Mouse (Mus musculus) stomach, embryonic 16.5 days (tissue): ENCODE measurements around the gene Adk. TPM values are rescaled to one million over a fixed set of nuclear protein-coding genes. Genes with fewer than 3 reads are reported as not detected.
A peak's percentile ranks its signal among the peaks of the same experiment; 100 is the strongest.
"Not testable (repeated sequence)": the region's sequence is repeated elsewhere in the genome, so short reads cannot be mapped to it uniquely, and the experiment has no call there.

ENCODE experiments used
- ATAC-seq: fragments of 200-750 bp; cut with Nextera tagmentation; 2 replicates; pipeline ENCODE4 v1.8.0; 2017; ENCODE audit warnings: moderate number of reproducible peaks, moderate TSS enrichment; ENCODE audit not compliant: insufficient read depth, low FRiP score
- H3K27ac ChIP-seq: fragments of 300-500 bp; sonication (generic); 2 replicates; pipeline ENCODE4 v1.5.1; 2014; ENCODE audit warnings: low read length
- H3K27me3 ChIP-seq: fragments of 300-500 bp; sonication (generic); 2 replicates; pipeline ENCODE4 v1.6.1; 2014; ENCODE audit warnings: low read length, control low read depth, mixed read lengths; ENCODE audit not compliant: control insufficient read depth, insufficient read depth
- H3K36me3 ChIP-seq: fragments of 300-500 bp; sonication (generic); 2 replicates; pipeline ENCODE4 v1.6.1; 2014; ENCODE audit warnings: low read length; ENCODE audit not compliant: control insufficient read depth, insufficient read depth
- H3K4me1 ChIP-seq: fragments of 300-500 bp; sonication (generic); 2 replicates; pipeline ENCODE4 v1.6.1; 2014; ENCODE audit warnings: low read length, control low read depth, mixed read lengths; ENCODE audit not compliant: control insufficient read depth, insufficient read depth
- H3K4me2 ChIP-seq: fragments of 300-500 bp; sonication (generic); 2 replicates; pipeline ENCODE4 v1.6.1; 2014; ENCODE audit warnings: low read depth, low read length, mixed read lengths
- H3K4me3 ChIP-seq: fragments of 300-500 bp; sonication (generic); replicated peaks from 2 replicates; pipeline ENCODE4 v1.5.1; 2014; ENCODE audit warnings: mild to moderate bottlenecking, low read length
- H3K9ac ChIP-seq: fragments of 300-500 bp; sonication (generic); 2 replicates; pipeline ENCODE4 v1.6.1; 2014; ENCODE audit warnings: low read length
- H3K9me3 ChIP-seq: fragments of 300-500 bp; sonication (generic); replicated peaks from 2 replicates; pipeline ENCODE4 v1.6.1; 2016; ENCODE audit warnings: low read length, control low read depth; ENCODE audit not compliant: control insufficient read depth
- WGBS: fragments of 180-500 bp; shearing (Covaris S2); extraction: QIAGEN DNeasy Blood & Tissue Kit; methylation state at CpG from one replicate; pipeline ENCODE4 v1.1.7; 2014; 5-methylcytosine and 5-hydroxymethylcytosine counted together
- polyA plus RNA-seq: library from polyadenylated mRNA; unstranded; fragments of >200 nt; fragmentation: Nextera tagmentation; extraction: Ambion mirVana; gene quantifications from 2 replicates; pipeline ENCODE4 v1.2.1, GENCODE M21; 2015

Adk gene
- polyA plus RNA-seq, 1 experiment from 2014 or later: 151 TPM

GRCm38 (mm10) chr14:21481231-21481630 is 428.9 kb downstream of the Adk start, which contains the start of gene Kat6b:
Gene Kat6b (plus strand): TSS chr14:21481434.
- Histone ChIP-seq H3K4me3 (no peak within 1 kb of the TSS), H3K36me3 (no peaks in the 10 kb centered on the region), H3K27ac (no peak within 1 kb of the TSS), H3K4me2 (no peak within 1 kb of the TSS), H3K4me1 (no peaks in the 10 kb centered on the region), H3K9me3 (no peaks in the 10 kb centered on the region), H3K27me3 (no peaks in the 10 kb centered on the region), H3K9ac (no peak within 1 kb of the TSS)
- ATAC-seq: no peak
- WGBS: 91% methylated on average over 7 of the region's 7 CpGs

- Histone ChIP-seq H3K9me3 (no peaks in the 10 kb centered on the region), H3K4me3 (no peak overlapping the region), H3K4me1 (no peaks in the 10 kb centered on the region), H3K9ac (no peak overlapping the region), H3K4me2 (no peak overlapping the region), H3K27ac (no peak overlapping the region), H3K36me3 (no peaks in the 10 kb centered on the region), H3K27me3 (no peaks in the 10 kb centered on the region)
- WGBS: 76% methylated on average over 2 of the region's 2 CpGs
- ATAC-seq: no peak
These were observed 431.8 kb downstream of the Adk start for GRCm38 (mm10) chr14:21484199-21484598.

GRCm38 (mm10) chr14:21484693-21485092 is 432.3 kb downstream of the Adk start:
- no peaks in the 10 kb centered on the region for H3K9me3 ChIP-seq
- no peak overlapping the region for H3K4me2 ChIP-seq
- H3K27me3 ChIP-seq: no peaks in the 10 kb centered on the region
- no peak overlapping the region for H3K4me3 ChIP-seq
- H3K4me1 ChIP-seq: no peaks in the 10 kb centered on the region
- ATAC-seq: peak; percentile 76; the same call in 1 of the 2 replicates
- H3K27ac ChIP-seq: no peak overlapping the region
- WGBS: 85% methylated on average over 10 of the region's 10 CpGs
- H3K9ac ChIP-seq: no peak overlapping the region
- no peaks in the 10 kb centered on the region for H3K36me3 ChIP-seq

DNA sequence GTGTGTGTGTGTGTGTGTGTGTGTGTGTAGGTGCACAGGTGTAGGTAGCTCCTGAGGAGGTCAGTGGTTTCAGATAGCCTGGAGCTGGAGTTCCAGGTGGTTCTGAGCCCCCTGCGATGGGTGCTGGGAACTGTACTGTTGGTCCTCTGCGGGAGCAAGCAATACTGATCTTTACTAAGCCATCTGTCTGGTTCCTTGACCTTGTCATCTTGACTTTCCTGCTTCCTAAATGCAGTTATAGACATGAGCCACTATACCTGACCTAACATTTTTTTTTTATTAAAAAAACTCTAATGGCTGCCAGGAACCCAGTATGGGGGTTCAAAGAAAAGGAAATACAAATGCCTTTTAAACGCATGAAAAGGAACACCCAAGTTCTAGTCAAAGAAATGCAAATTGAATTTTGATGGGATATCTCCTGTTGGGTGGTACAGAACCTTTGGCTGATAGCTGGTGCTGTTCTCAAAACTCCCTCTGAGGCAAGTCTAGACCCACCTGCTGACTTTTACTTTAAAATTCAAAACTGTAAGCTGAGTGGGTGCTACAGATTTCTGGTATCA is 433.7 kb downstream of the Adk start:
- no peaks in the 10 kb centered on the region for H3K27me3 ChIP-seq
- ATAC-seq: no peak
- no peak overlapping the region for H3K4me3 ChIP-seq
- H3K4me1 ChIP-seq: no peaks in the 10 kb centered on the region
- H3K27ac ChIP-seq: no peak overlapping the region
- H3K9ac ChIP-seq: no peak overlapping the region
- no peaks in the 10 kb centered on the region for H3K9me3 ChIP-seq
- no peaks in the 10 kb centered on the region for H3K36me3 ChIP-seq
- no peak overlapping the region for H3K4me2 ChIP-seq
- 87% methylated on average over 3 of the region's 3 CpGs for WGBS

- ATAC-seq: not testable (repeated sequence)
- WGBS: 90% methylated on average over 2 of the region's 2 CpGs
These were observed 434.8 kb downstream of the Adk start for GRCm38 (mm10) chr14:21487135-21487534.

DNA sequence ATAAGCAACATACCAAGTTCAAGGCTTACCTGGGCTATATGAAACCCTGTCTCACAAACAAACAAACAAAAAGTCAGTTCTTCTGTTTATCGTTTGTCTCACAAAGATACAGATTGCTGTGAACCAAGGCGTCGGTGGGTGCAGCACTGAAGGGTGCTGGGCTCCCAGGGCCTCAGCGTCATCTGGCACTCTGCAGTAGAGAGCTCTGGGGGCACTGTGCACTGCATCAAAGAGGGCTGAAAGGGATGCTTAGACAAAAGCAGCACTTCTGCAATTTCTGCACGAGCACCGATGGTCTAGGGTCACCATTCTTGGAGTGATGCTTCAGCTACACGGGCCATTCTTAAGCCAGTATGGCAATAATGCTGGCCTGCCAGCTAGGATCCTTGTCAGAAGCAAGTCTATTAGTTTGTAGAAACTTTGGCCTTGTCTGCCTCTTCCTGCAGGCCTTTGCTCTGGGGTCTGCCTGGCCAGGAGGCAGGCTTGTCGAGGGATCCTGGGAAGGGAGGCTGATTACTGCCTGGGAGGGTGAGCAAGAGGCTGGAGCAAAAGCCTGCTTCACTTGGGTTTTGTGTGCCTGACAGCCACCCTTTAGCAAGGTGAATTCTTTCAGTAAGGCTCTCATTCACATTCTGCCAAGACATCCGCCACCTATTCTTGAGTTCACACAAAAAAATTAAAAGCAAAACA is 436.2 kb downstream of the Adk start:
- H3K4me2 ChIP-seq, H3K9me3 ChIP-seq, H3K36me3 ChIP-seq, H3K4me3 ChIP-seq, ATAC-seq, H3K9ac ChIP-seq, H3K27me3 ChIP-seq, H3K4me1 ChIP-seq, H3K27ac ChIP-seq: not testable (repeated sequence)
- 80% methylated on average over 8 of the region's 9 CpGs for WGBS

More at GRCm38 (mm10) chr14:21487135-21487534, 434.8 kb downstream of the Adk start:
- not testable (repeated sequence) for H3K9me3 ChIP-seq, H3K9ac ChIP-seq, H3K27me3 ChIP-seq, H3K27ac ChIP-seq, H3K4me1 ChIP-seq, H3K4me3 ChIP-seq, H3K36me3 ChIP-seq, H3K4me2 ChIP-seq

GRCm38 (mm10) chr14:21489116-21489485 is 436.7 kb downstream of the Adk start:
- Histone ChIP-seq H3K4me1 (no peaks in the 10 kb centered on the region), H3K4me3 (no peak overlapping the region), H3K36me3 (no peaks in the 10 kb centered on the region), H3K9ac (no peak overlapping the region), H3K9me3 (no peaks in the 10 kb centered on the region), H3K27me3 (no peaks in the 10 kb centered on the region), H3K27ac (no peak overlapping the region), H3K4me2 (no peak overlapping the region)
- WGBS: 83% methylated on average over 3 of the region's 3 CpGs
- no peak for ATAC-seq

DNA sequence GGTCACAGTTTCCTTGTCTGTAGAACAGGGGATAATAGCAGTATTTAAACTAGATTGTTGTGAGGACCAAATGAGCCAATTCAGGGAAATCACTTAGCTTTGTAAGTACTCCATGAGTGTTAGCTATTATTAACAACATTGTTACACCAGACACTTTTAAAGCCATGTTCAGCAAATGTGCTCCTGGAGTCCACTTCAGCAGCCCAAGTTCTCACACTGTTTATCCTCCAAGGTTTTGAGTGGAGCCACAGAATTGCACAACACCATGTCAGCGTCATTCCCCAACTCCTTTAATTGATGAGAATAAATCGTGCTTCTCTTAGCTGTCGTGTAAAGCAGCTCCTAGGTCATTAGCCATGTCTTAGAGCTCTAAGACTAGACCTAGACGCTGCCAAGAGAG is 437.8 kb downstream of the Adk start:
- no peak overlapping the region for H3K27ac ChIP-seq
- ATAC-seq: no peak
- no peaks in the 10 kb centered on the region for H3K27me3 ChIP-seq
- no peaks in the 10 kb centered on the region for H3K4me1 ChIP-seq
- 40% methylated on average over 4 of the region's 4 CpGs for WGBS
- no peaks in the 10 kb centered on the region for H3K9me3 ChIP-seq
- H3K36me3 ChIP-seq: no peaks in the 10 kb centered on the region
- H3K4me2 ChIP-seq: no peak overlapping the region
- H3K9ac ChIP-seq: no peak overlapping the region
- H3K4me3 ChIP-seq: no peak overlapping the region
